Mouse (Mus musculus) erythroblast, embryonic 14.5 days (primary cell): ENCODE results near the gene Gal3st4.

Source experiments
- GATA1 ChIP-seq: IDR thresholded peaks from 2 replicates; pipeline ENCODE4 v1.6.1; 2012; ENCODE audit warnings: low read length, inconsistent platforms, mixed read lengths
- TAL1 ChIP-seq: IDR thresholded peaks from 3 replicates; pipeline ENCODE4 v1.6.1; 2012; ENCODE audit warnings: low read length, inconsistent platforms, mixed read lengths

DNA sequence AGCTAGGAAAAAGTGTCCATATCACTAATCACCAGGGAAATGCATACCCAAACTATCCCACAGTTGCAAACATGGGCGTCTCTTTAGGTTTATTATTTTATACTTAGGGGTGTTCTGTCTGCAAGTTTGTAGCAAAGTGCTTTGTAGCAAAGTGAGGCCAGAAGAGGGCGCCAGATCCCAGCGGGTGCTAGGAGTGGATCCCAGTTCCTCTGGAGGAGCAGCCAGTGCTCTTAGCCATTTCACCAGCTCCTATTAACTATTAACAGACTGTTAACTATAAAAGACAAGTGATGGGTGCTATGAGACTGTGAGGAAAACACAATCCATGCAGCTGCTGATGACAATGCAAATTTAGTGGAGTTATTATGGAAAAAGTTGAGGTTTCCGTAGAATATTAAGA is 50.5 kb downstream of the Gal3st4 start:
- TF ChIP-seq GATA1 (no peak), TAL1 (no peak)
